Mouse (Mus musculus) MEL (cell line): ENCODE measurements at regions not wholly inside any gene's neighbourhood (a gene's known extent, or its start where the extent isn't known, plus 50 kb on each side); places are given as distances from the start of the nearest gene placed in this dataset.

Experiments used
- DNase-seq: peaks from one replicate; pipeline ENCODE4 v3.0.0; 2011; ENCODE audit warnings: low read depth, low spot score
- H3K27ac ChIP-seq: 2 replicates; pipeline ENCODE4 v1.5.1; 2012; ENCODE audit warnings: low read depth, mild to moderate bottlenecking, control low read depth, low read length, moderate library complexity; ENCODE audit not compliant: control insufficient read depth
- H3K27me3 ChIP-seq, 2 experiments: fragments of 150-350 bp in 1 of 2; sonication (generic) in 1 of 2; 2 replicates each; pipeline ENCODE4 v1.6.1; 2012; ENCODE audit warnings: low read length in 2 of 2, mild to moderate bottlenecking in 2 of 2, improper control_type of control experiment in 1 of 2, moderate library complexity in 1 of 2; ENCODE audit not compliant: insufficient read depth in 2 of 2, control insufficient read depth in 1 of 2
- H3K36me3 ChIP-seq, 2 experiments: 2 replicates each; pipeline ENCODE4 v1.6.1; 2012 to 2014; ENCODE audit warnings: low read length in 2 of 2, improper control_type of control experiment in 1 of 2, inconsistent platforms in 1 of 2, mild to moderate bottlenecking in 1 of 2; ENCODE audit not compliant: insufficient read depth in 2 of 2, control insufficient read depth in 1 of 2
- H3K4me1 ChIP-seq, 2 experiments: fragments of 150-350 bp in 1 of 2; sonication (generic) in 1 of 2; 2 replicates each; pipeline ENCODE4 v1.6.1; 2012; ENCODE audit warnings: low read length in 2 of 2, improper control_type of control experiment in 1 of 2, mild to moderate bottlenecking in 1 of 2; ENCODE audit not compliant: insufficient read depth in 2 of 2, control insufficient read depth in 1 of 2
- H3K4me3 ChIP-seq, 2 experiments: fragments of 150-350 bp in 1 of 2; sonication (generic) in 1 of 2; 2 replicates each; pipeline ENCODE4 v1.5.1; 2012; ENCODE audit warnings: low read depth in 2 of 2, low read length in 2 of 2, mild to moderate bottlenecking in 2 of 2, moderate library complexity in 2 of 2, control low read depth in 1 of 2, improper control_type of control experiment in 1 of 2; ENCODE audit not compliant: control insufficient read depth in 1 of 2, insufficient read depth in 1 of 2
- H3K79me2 ChIP-seq: 2 replicates; pipeline ENCODE4 v1.6.1; 2012; ENCODE audit warnings: mild to moderate bottlenecking, low read length, moderate library complexity; ENCODE audit not compliant: control insufficient read depth, poor library complexity, insufficient read depth
- H3K9ac ChIP-seq: 2 replicates; pipeline ENCODE4 v1.6.1; 2012; ENCODE audit warnings: low read depth, mild to moderate bottlenecking, control low read depth, low read length, moderate library complexity; ENCODE audit not compliant: control insufficient read depth, poor library complexity, severe bottlenecking
- H3K9me3 ChIP-seq: fragments of 150-350 bp; sonication (generic); replicated peaks from 2 replicates; pipeline ENCODE4 v1.6.1; 2012; ENCODE audit warnings: mild to moderate bottlenecking, low read length, improper control_type of control experiment, moderate library complexity; ENCODE audit not compliant: insufficient read depth
- BHLHE40 ChIP-seq: IDR thresholded peaks from 2 replicates; pipeline ENCODE4 v1.6.1; 2012; ENCODE audit warnings: low read depth, mild to moderate bottlenecking, inconsistent platforms, low read length, improper control_type of control experiment, borderline replicate concordance
- CTCF ChIP-seq, 3 experiments: IDR thresholded peaks in 2 of 3; conservative IDR thresholded peaks in 1 of 3; 2 replicates each; pipeline ENCODE4 v1.5.1; 2011 to 2012; ENCODE audit warnings: low read length in 3 of 3, low read depth in 2 of 3, mild to moderate bottlenecking in 2 of 3, improper control_type of control experiment in 1 of 3, inconsistent platforms in 1 of 3, mixed read lengths in 1 of 3, moderate library complexity in 1 of 3; ENCODE audit not compliant: control insufficient read depth in 1 of 3, insufficient read depth in 1 of 3, poor library complexity in 1 of 3, severe bottlenecking in 1 of 3
- E2F4 ChIP-seq: IDR thresholded peaks from 2 replicates; pipeline ENCODE4 v1.6.1; 2011; ENCODE audit warnings: low read depth, low read length, improper control_type of control experiment, borderline replicate concordance
- ELF1 ChIP-seq: IDR thresholded peaks from 2 replicates; pipeline ENCODE4 v1.6.1; 2014; ENCODE audit warnings: low read depth, mild to moderate bottlenecking, inconsistent platforms, low read length, improper control_type of control experiment, moderate library complexity
- EP300 ChIP-seq, 2 experiments: IDR thresholded peaks; 2 replicates each; pipeline ENCODE4 v1.6.1; 2011; ENCODE audit warnings: improper control_type of control experiment in 2 of 2, low read length in 2 of 2, low read depth in 1 of 2, mild to moderate bottlenecking in 1 of 2
- ETS1 ChIP-seq: IDR thresholded peaks from 2 replicates; pipeline ENCODE4 v1.6.1; 2012; ENCODE audit warnings: low read depth, mild to moderate bottlenecking, inconsistent platforms, low read length, improper control_type of control experiment, moderate library complexity
- GABPA ChIP-seq: IDR thresholded peaks from 2 replicates; pipeline ENCODE4 v1.6.1; 2012; ENCODE audit warnings: low read depth, mild to moderate bottlenecking, inconsistent platforms, low read length, improper control_type of control experiment, moderate library complexity
- GATA1 ChIP-seq: IDR thresholded peaks from 2 replicates; pipeline ENCODE4 v1.6.1; 2011; ENCODE audit warnings: low read depth, low read length, improper control_type of control experiment
- HCFC1 ChIP-seq: IDR thresholded peaks from 2 replicates; pipeline ENCODE4 v1.6.1; 2012; ENCODE audit warnings: low read depth, mild to moderate bottlenecking, inconsistent platforms, low read length, improper control_type of control experiment, moderate library complexity
- KAT2A ChIP-seq: conservative IDR thresholded peaks from 2 replicates; pipeline ENCODE4 v1.6.1; 2012; ENCODE audit warnings: low read depth, low read length, improper control_type of control experiment, inconsistent platforms
- MAFK ChIP-seq: IDR thresholded peaks from 2 replicates; pipeline ENCODE4 v1.6.1; 2011; ENCODE audit warnings: low read depth, mild to moderate bottlenecking, low read length, improper control_type of control experiment, borderline replicate concordance
- MAX ChIP-seq: IDR thresholded peaks from 2 replicates; pipeline ENCODE4 v1.6.1; 2011; ENCODE audit warnings: low read length, improper control_type of control experiment
- MAZ ChIP-seq: IDR thresholded peaks from 2 replicates; pipeline ENCODE4 v1.6.1; 2012; ENCODE audit warnings: low read depth, mild to moderate bottlenecking, inconsistent platforms, low read length, improper control_type of control experiment
- MXI1 ChIP-seq: IDR thresholded peaks from 2 replicates; pipeline ENCODE4 v1.6.1; 2011; ENCODE audit warnings: mild to moderate bottlenecking, low read depth, low read length, improper control_type of control experiment
- MYB ChIP-seq: IDR thresholded peaks from 2 replicates; pipeline ENCODE4 v1.6.1; 2011; ENCODE audit warnings: mild to moderate bottlenecking, low read depth, low read length, improper control_type of control experiment
- MYC ChIP-seq: IDR thresholded peaks from 2 replicates; pipeline ENCODE4 v1.6.1; 2011; ENCODE audit warnings: low read depth, mild to moderate bottlenecking, low read length, improper control_type of control experiment, moderate library complexity
- POLR2A ChIP-seq, 2 experiments: IDR thresholded peaks; 2 replicates each; pipeline ENCODE4 v1.6.1; 2011 to 2012; ENCODE audit warnings: low read length in 2 of 2, mild to moderate bottlenecking in 2 of 2, control low read depth in 1 of 2, improper control_type of control experiment in 1 of 2, low read depth in 1 of 2, moderate library complexity in 1 of 2; ENCODE audit not compliant: control insufficient read depth in 1 of 2, insufficient read depth in 1 of 2, poor library complexity in 1 of 2
- POLR2AphosphoS2 ChIP-seq: IDR thresholded peaks from 2 replicates; pipeline ENCODE4 v1.6.1; 2011; ENCODE audit warnings: low read length, improper control_type of control experiment
- POLR2AphosphoS5 ChIP-seq: IDR thresholded peaks from 2 replicates; pipeline ENCODE4 v1.6.1; 2012; ENCODE audit warnings: low read depth, borderline replicate concordance, mild to moderate bottlenecking, inconsistent platforms, low read length, moderate library complexity, mixed read lengths
- RAD21 ChIP-seq: IDR thresholded peaks from 2 replicates; pipeline ENCODE4 v1.6.1; 2011; ENCODE audit warnings: mild to moderate bottlenecking, low read depth, low read length, improper control_type of control experiment
- RCOR1 ChIP-seq: IDR thresholded peaks from 2 replicates; pipeline ENCODE4 v1.6.1; 2012; ENCODE audit warnings: low read depth, mild to moderate bottlenecking, inconsistent platforms, low read length, improper control_type of control experiment
- SIN3A ChIP-seq: IDR thresholded peaks from 2 replicates; pipeline ENCODE4 v1.6.1; 2012; ENCODE audit warnings: low read length, improper control_type of control experiment, inconsistent platforms
- SMC3 ChIP-seq: IDR thresholded peaks from 2 replicates; pipeline ENCODE4 v1.6.1; 2011; ENCODE audit warnings: low read depth, low read length, improper control_type of control experiment
- TAL1 ChIP-seq: IDR thresholded peaks from 2 replicates; pipeline ENCODE4 v1.6.1; 2012; ENCODE audit warnings: mild to moderate bottlenecking, inconsistent platforms, low read length, moderate library complexity, mixed read lengths
- TCF12 ChIP-seq: IDR thresholded peaks from 2 replicates; pipeline ENCODE4 v1.6.1; 2014; ENCODE audit warnings: low read depth, mild to moderate bottlenecking, inconsistent platforms, low read length, improper control_type of control experiment, moderate library complexity
- USF1 ChIP-seq: IDR thresholded peaks from 2 replicates; pipeline ENCODE4 v1.6.1; 2014; ENCODE audit warnings: low read depth, mild to moderate bottlenecking, inconsistent platforms, low read length, improper control_type of control experiment, moderate library complexity
- ZC3H11A ChIP-seq: IDR thresholded peaks from 2 replicates; pipeline ENCODE4 v1.6.1; 2012; ENCODE audit warnings: low read depth, mild to moderate bottlenecking, inconsistent platforms, low read length, improper control_type of control experiment
- ZNF384 ChIP-seq: IDR thresholded peaks from 2 replicates; pipeline ENCODE4 v1.6.1; 2012; ENCODE audit warnings: low read depth, mild to moderate bottlenecking, inconsistent platforms, low read length, improper control_type of control experiment

GRCm38 (mm10) chr11:19203518-19203900 lies 184.7 kb upstream of the Meis1 start:
- H3K36me3 ChIP-seq, result peaks cover 2 to 26% of the 10 kb centered on the region in 2 experiments; a peak in 3 of 4 replicates
- peak overlapping the region; percentile 90 for H3K27ac ChIP-seq
- H3K79me2 ChIP-seq, result no peaks in the 10 kb centered on the region
- peaks cover 12 to 26% of the 10 kb centered on the region in 2 experiments for H3K4me1 ChIP-seq
- DNase-seq, result peak; percentile 84
- no peaks in the 10 kb centered on the region for H3K27me3 ChIP-seq
- H3K9ac ChIP-seq, result no peak overlapping the region
- H3K9me3 ChIP-seq, result no peaks in the 10 kb centered on the region
- TF ChIP-seq MAFK (peak; percentile 49; the same call in 1 of the 2 replicates), MYB (peak; percentile 97), MYC (no peak), RAD21 (no peak), GABPA (no peak), E2F4 (no peak), TCF12 (peak; percentile 96), ETS1 (peak; percentile 78), MAX (peak; percentile 58; the same call in 1 of the 2 replicates), BHLHE40 (peak; percentile 67; the same call in 1 of the 2 replicates), TAL1 (peak; percentile 72), RCOR1 (peak; percentile 72; the same call in 1 of the 2 replicates), KAT2A (no peak), USF1 (no peak), POLR2A (IDR thresholded peaks at IDR 0.05; ENCODE audit: control insufficient read depth in 1 of 2, insufficient read depth in 1 of 2, low read depth in 1 of 2, low read length in 2 of 2, poor library complexity in 1 of 2) (no peak), ELF1 (no peak), MXI1 (0 out of 2 replicates have a peak, but pooled peaks have one; percentile 44), MAZ (no peak), ZNF384 (no peak), ZC3H11A (no peak), POLR2AphosphoS2 (0 out of 2 replicates have a peak, but pooled peaks have one; percentile 49), GATA1 (peak; percentile 94), SIN3A (peak; percentile 72), SMC3 (no peak), HCFC1 (no peak), CTCF (IDR thresholded peaks at IDR 0.05 in 2 of 3, conservative IDR thresholded peaks at IDR 0.05 in 1 of 3; ENCODE audit: control insufficient read depth in 1 of 3, insufficient read depth in 1 of 3, low read depth in 2 of 3, low read length in 3 of 3, poor library complexity in 1 of 3, severe bottlenecking in 1 of 3) (no peak), EP300 (IDR thresholded peaks at IDR 0.05; ENCODE audit: low read depth in 1 of 2, low read length in 2 of 2) (peak; percentile 96 to 97), POLR2AphosphoS5 (no peak)
- no peak overlapping the region for H3K4me3 ChIP-seq
